Mouse (Mus musculus) left cerebral cortex, adult 2 months (tissue): ENCODE measurements around the gene Ccn1. TPM values are rescaled to one million over a fixed set of nuclear protein-coding genes. Genes with fewer than 3 reads are reported as not detected.
A peak's percentile ranks its signal among the peaks of the same experiment; 100 is the strongest.

Experiments
- DNase-seq, 2 experiments: peaks; one replicate each; pipeline ENCODE4 v3.0.0; 2021 to 2022; ENCODE audit warnings: low spot score in 2 of 2, mixed read lengths in 1 of 2; ENCODE audit errors: extremely low spot score in 1 of 2
- H3K27ac ChIP-seq: fragments of 200-600 bp; 2 replicates; pipeline ENCODE4 v1.8.1; 2022
- H3K4me3 ChIP-seq: fragments of 200-600 bp; 2 replicates; pipeline ENCODE4 v1.8.1; 2022
- CTCF ChIP-seq: fragments of 200-600 bp; IDR thresholded peaks from 2 replicates; pipeline ENCODE4 v1.8.1; 2022; ENCODE audit warnings: antibody characterized with exemption, mild to moderate bottlenecking, moderate library complexity
- intact Hi-C: fragments of 180-260 bp; cut with DNase I; formaldehyde crosslinking; loops from one replicate; pipeline ENCODE4 v1.15.1; 2025
- total RNA-seq, 2 experiments: library from RNA; stranded (reverse); gene quantifications; 2 replicates each; pipeline ENCODE4 v1.2.3; 2021

The Ccn1 gene
- total RNA-seq, 2 experiments from 2014 or later: 7.8 to 12.6 TPM

DNA sequence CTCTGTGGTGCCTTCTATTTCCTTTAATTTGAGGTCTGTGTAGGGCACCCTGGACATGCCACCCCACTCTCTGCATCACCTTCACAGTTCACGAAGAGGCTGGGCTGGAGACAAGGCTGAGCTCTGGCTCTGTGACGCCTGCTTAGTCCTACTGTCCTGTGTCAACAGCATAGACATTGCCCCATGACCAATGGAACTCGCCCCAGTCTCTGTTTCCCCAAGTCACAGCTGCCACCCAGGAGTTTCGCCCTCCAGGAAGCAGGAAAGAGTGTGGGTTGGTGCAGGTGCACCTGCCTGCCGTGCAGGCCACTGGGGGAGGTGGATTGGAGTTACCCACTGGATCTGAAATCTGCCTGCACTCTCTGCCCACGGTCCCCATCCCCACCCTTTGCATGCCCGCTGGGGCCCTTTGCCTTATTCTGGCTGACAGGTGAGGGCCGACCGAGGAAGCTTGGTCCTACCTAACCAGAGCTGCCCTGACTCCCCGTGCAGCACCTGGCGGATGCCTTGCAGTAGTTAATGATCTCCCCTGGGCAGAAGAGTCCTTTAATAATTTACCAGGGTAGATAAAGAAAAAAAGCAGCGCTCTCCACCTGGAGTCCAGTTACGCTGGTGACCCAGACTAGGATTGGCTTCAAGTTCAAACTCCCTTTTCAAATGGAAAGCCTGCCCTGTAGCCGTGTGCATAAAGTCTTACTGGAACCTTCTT lies 15.6 kb downstream of the Ccn1 start:
- Histone ChIP-seq H3K4me3 (no peak overlapping the region), H3K27ac (no peak overlapping the region)
- DNase-seq: no peak
- intact Hi-C loops: no loop called here
- no peak for TF ChIP-seq CTCF

GRCm38 (mm10) chr3:145632888-145633287 lies 16.9 kb downstream of the Ccn1 start:
- intact Hi-C loops: no loop called here
- DNase-seq: no peak
- no peak for TF ChIP-seq CTCF
- H3K4me3 ChIP-seq: no peak overlapping the region
- H3K27ac ChIP-seq: no peak overlapping the region

GRCm38 (mm10) chr3:145628643-145629042 lies 21.1 kb downstream of the Ccn1 start:
- Histone ChIP-seq H3K4me3 (no peak overlapping the region), H3K27ac (no peak overlapping the region)
- DNase-seq: no peak
- intact Hi-C loops: loop anchor here (2.0 kb wide), 1 partner anchor 276 kb away; no protein-coding TSS in a partner anchor
- TF ChIP-seq CTCF: no peak

DNA sequence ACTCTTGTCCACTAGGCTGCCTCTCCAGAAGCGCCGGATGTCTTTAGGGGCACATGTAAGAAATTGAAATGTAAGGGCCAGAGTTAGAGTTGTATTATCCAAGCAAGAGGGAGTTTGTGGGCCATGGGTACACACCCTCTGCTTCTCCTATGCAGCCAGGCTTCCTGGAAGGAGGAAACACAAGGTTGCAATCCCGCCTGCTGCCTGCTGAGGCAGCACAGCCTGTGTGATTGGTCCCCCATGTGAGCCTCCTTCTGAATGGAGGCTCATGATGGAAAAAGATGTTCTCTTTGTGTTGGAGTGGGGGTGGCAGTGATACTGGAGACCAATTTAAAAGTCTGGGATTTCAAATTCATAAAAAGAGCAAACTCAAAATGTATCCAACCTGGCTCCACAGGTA lies 22.0 kb downstream of the Ccn1 start:
- H3K4me3 ChIP-seq: no peak overlapping the region
- peak; percentile 64 for TF ChIP-seq CTCF
- DNase-seq: peak in 1 of 2 experiments; percentile 17
- intact Hi-C loops: loop anchor here (2.0 kb wide), 1 partner anchor 277 kb away; no protein-coding TSS in a partner anchor
- H3K27ac ChIP-seq: no peak overlapping the region

GRCm38 (mm10) chr3:145626063-145626462 lies 23.7 kb downstream of the Ccn1 start:
- intact Hi-C loops: no loop called here
- Histone ChIP-seq H3K4me3 (no peak overlapping the region), H3K27ac (no peak overlapping the region)
- no peak for DNase-seq
- no peak for TF ChIP-seq CTCF

DNA sequence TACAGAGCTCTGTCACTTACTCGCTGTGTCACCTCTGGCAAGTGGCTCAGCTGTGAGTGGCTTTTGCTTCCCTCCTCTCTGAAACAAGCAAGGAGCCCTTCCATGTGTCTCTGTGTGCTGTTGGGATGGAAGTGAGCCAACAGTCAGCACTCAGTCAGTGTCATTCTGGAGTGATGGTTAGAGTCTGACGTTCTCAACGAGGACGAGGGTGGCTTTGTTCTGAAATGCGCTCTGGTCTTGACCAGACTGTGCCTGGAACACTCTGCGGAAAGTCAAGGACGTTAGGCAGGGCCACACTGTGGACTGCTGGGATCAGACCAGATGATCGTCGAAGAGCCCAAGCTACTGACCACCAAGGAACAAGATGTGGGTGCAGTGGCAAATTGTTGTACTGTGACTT lies 24.2 kb downstream of the Ccn1 start:
- Histone ChIP-seq H3K27ac (no peak overlapping the region), H3K4me3 (no peak overlapping the region)
- intact Hi-C loops: no loop called here
- DNase-seq: no peak
- no peak for TF ChIP-seq CTCF

GRCm38 (mm10) chr3:145624786-145625185 lies 25.0 kb downstream of the Ccn1 start:
- DNase-seq: no peak
- H3K27ac ChIP-seq: no peak overlapping the region
- intact Hi-C loops: no loop called here
- no peak for TF ChIP-seq CTCF
- no peak overlapping the region for H3K4me3 ChIP-seq

- DNase-seq: no peak
- TF ChIP-seq CTCF: no peak
- intact Hi-C loops: no loop called here
- H3K27ac ChIP-seq: no peak overlapping the region
- no peak overlapping the region for H3K4me3 ChIP-seq
Observed at GRCm38 (mm10) chr3:145623047-145623446, 26.7 kb downstream of the Ccn1 start.

GRCm38 (mm10) chr3:145621209-145621608 lies 28.6 kb downstream of the Ccn1 start:
- no peak for DNase-seq
- intact Hi-C loops: no loop called here
- TF ChIP-seq CTCF: no peak
- H3K4me3 ChIP-seq: no peak overlapping the region
- no peak overlapping the region for H3K27ac ChIP-seq

GRCm38 (mm10) chr3:145619621-145620365 lies 30.0 kb downstream of the Ccn1 start:
- no peak for DNase-seq
- no peak for TF ChIP-seq CTCF
- intact Hi-C loops: no loop called here
- no peak overlapping the region for H3K4me3 ChIP-seq
- no peak overlapping the region for H3K27ac ChIP-seq

- TF ChIP-seq CTCF: no peak
- intact Hi-C loops: no loop called here
- H3K27ac ChIP-seq: no peak overlapping the region
- no peak overlapping the region for H3K4me3 ChIP-seq
- DNase-seq: no peak
Observed at GRCm38 (mm10) chr3:145618299-145618698, 31.5 kb downstream of the Ccn1 start.

- no peak overlapping the region for H3K27ac ChIP-seq
- no peak for DNase-seq
Observed at GRCm38 (mm10) chr3:145614362-145615115, 35.2 kb downstream of the Ccn1 start.

More at GRCm38 (mm10) chr3:145614362-145615115, 35.2 kb downstream of the Ccn1 start:
- intact Hi-C loops: no loop called here
- H3K4me3 ChIP-seq: no peak overlapping the region
- no peak for TF ChIP-seq CTCF
